Mouse (Mus musculus) liver, embryonic 14 days (tissue): Measurements from ENCODE around the gene Usp38. TPM values are rescaled to one million over a fixed set of nuclear protein-coding genes. Genes with fewer than 3 reads are reported as not detected.

Source experiments
- polyA plus RNA-seq: library from polyadenylated mRNA; depleted of rRNA; stranded (reverse); fragments of >200 nt; gene quantifications from 2 replicates; pipeline ENCODE4 v1.2.3, GENCODE M21; 2012; rRNA removed

Gene Usp38
- 4.4 and 5.7 TPM in 2 replicates for polyA plus RNA-seq

DNA sequence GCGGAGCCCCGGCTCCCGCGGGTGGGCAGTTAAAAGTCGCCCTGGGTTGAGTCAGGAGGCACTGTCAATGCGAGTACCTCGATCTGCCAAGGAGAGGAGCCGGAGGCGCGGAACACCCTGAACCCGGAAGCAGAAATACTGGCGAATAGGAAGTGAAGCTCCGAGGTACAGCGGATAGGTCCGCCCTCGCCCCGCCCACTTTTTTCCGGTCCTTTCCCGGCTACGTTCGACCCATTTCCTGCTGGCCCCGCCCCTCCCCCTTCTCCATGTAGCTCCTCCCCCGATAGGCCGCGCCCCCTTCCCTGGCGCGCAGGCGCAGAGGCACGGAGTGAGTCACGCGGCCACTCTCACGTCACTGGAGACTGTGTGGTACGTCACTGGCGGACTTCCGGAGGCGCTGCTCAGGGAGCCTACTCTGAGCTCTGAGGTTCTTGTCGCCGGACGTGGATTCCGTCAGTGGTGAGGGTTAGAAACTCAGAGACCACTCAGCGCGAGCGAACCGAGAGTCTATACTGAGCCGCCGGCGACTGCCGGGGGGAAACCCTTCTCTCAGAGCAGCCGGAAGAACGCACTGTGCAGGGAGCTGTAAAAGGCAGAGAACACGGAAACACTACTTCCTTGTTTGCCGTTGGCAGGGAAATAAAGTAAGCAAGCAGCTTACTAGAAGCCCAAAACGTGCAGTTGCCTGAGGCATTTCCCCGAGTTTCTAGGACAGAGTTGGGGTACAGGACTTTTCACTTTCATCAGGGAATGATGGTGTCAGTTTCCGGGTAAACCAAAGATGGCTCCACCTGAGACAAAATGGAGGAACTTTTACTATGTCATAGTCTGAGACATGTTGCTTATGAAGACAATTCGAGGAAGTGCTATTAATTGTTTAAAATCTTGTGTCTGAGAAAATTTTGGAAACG lies at the start of gene Usp38:
Gene Usp38, minus strand, starts transcription at position 140 of the 911 bp plus-strand sequence.

Other genes starting within 250 kb of the Usp38 start
- 9.0 and 10.8 TPM in 2 replicates for gene Gab1, start 134.4 kb downstream of the Usp38 start, polyA plus RNA-seq